Mouse (Mus musculus) MEL (cell line): ENCODE measurements around the gene Hs3st4. TPM values are rescaled to one million over a fixed set of nuclear protein-coding genes. Genes with fewer than 3 reads are reported as not detected.
A peak's percentile ranks its signal among the peaks of the same experiment; 100 is the strongest.

Experiments
- DNase-seq: peaks from one replicate; pipeline ENCODE4 v3.0.0; 2011; ENCODE audit warnings: low read depth, low spot score
- H3K27ac ChIP-seq: 2 replicates; pipeline ENCODE4 v1.5.1; 2012; ENCODE audit warnings: low read depth, mild to moderate bottlenecking, control low read depth, low read length, moderate library complexity; ENCODE audit not compliant: control insufficient read depth
- H3K27me3 ChIP-seq, 2 experiments: fragments of 150-350 bp in 1 of 2; sonication (generic) in 1 of 2; 2 replicates each; pipeline ENCODE4 v1.6.1; 2012; ENCODE audit warnings: low read length in 2 of 2, mild to moderate bottlenecking in 2 of 2, improper control_type of control experiment in 1 of 2, moderate library complexity in 1 of 2; ENCODE audit not compliant: insufficient read depth in 2 of 2, control insufficient read depth in 1 of 2
- H3K36me3 ChIP-seq, 2 experiments: 2 replicates each; pipeline ENCODE4 v1.6.1; 2012 to 2014; ENCODE audit warnings: low read length in 2 of 2, improper control_type of control experiment in 1 of 2, inconsistent platforms in 1 of 2, mild to moderate bottlenecking in 1 of 2; ENCODE audit not compliant: insufficient read depth in 2 of 2, control insufficient read depth in 1 of 2
- H3K4me1 ChIP-seq, 2 experiments: fragments of 150-350 bp in 1 of 2; sonication (generic) in 1 of 2; 2 replicates each; pipeline ENCODE4 v1.6.1; 2012; ENCODE audit warnings: low read length in 2 of 2, improper control_type of control experiment in 1 of 2, mild to moderate bottlenecking in 1 of 2; ENCODE audit not compliant: insufficient read depth in 2 of 2, control insufficient read depth in 1 of 2
- H3K4me3 ChIP-seq, 2 experiments: fragments of 150-350 bp in 1 of 2; sonication (generic) in 1 of 2; 2 replicates each; pipeline ENCODE4 v1.5.1; 2012; ENCODE audit warnings: low read depth in 2 of 2, low read length in 2 of 2, mild to moderate bottlenecking in 2 of 2, moderate library complexity in 2 of 2, control low read depth in 1 of 2, improper control_type of control experiment in 1 of 2; ENCODE audit not compliant: control insufficient read depth in 1 of 2, insufficient read depth in 1 of 2
- H3K79me2 ChIP-seq: 2 replicates; pipeline ENCODE4 v1.6.1; 2012; ENCODE audit warnings: mild to moderate bottlenecking, low read length, moderate library complexity; ENCODE audit not compliant: control insufficient read depth, poor library complexity, insufficient read depth
- H3K9ac ChIP-seq: 2 replicates; pipeline ENCODE4 v1.6.1; 2012; ENCODE audit warnings: low read depth, mild to moderate bottlenecking, control low read depth, low read length, moderate library complexity; ENCODE audit not compliant: control insufficient read depth, poor library complexity, severe bottlenecking
- H3K9me3 ChIP-seq: fragments of 150-350 bp; sonication (generic); replicated peaks from 2 replicates; pipeline ENCODE4 v1.6.1; 2012; ENCODE audit warnings: mild to moderate bottlenecking, low read length, improper control_type of control experiment, moderate library complexity; ENCODE audit not compliant: insufficient read depth
- CHD1 ChIP-seq: IDR thresholded peaks from 2 replicates; pipeline ENCODE4 v1.6.1; 2012; ENCODE audit warnings: low read depth, mild to moderate bottlenecking, inconsistent platforms, low read length, improper control_type of control experiment
- CHD2 ChIP-seq: IDR thresholded peaks from 2 replicates; pipeline ENCODE4 v1.6.1; 2011; ENCODE audit warnings: low read length, improper control_type of control experiment
- CTCF ChIP-seq, 3 experiments: IDR thresholded peaks in 2 of 3; conservative IDR thresholded peaks in 1 of 3; 2 replicates each; pipeline ENCODE4 v1.5.1; 2011 to 2012; ENCODE audit warnings: low read length in 3 of 3, low read depth in 2 of 3, mild to moderate bottlenecking in 2 of 3, improper control_type of control experiment in 1 of 3, inconsistent platforms in 1 of 3, mixed read lengths in 1 of 3, moderate library complexity in 1 of 3; ENCODE audit not compliant: control insufficient read depth in 1 of 3, insufficient read depth in 1 of 3, poor library complexity in 1 of 3, severe bottlenecking in 1 of 3
- E2F4 ChIP-seq: IDR thresholded peaks from 2 replicates; pipeline ENCODE4 v1.6.1; 2011; ENCODE audit warnings: low read depth, low read length, improper control_type of control experiment, borderline replicate concordance
- HCFC1 ChIP-seq: IDR thresholded peaks from 2 replicates; pipeline ENCODE4 v1.6.1; 2012; ENCODE audit warnings: low read depth, mild to moderate bottlenecking, inconsistent platforms, low read length, improper control_type of control experiment, moderate library complexity
- KAT2A ChIP-seq: conservative IDR thresholded peaks from 2 replicates; pipeline ENCODE4 v1.6.1; 2012; ENCODE audit warnings: low read depth, low read length, improper control_type of control experiment, inconsistent platforms
- MAFK ChIP-seq: IDR thresholded peaks from 2 replicates; pipeline ENCODE4 v1.6.1; 2011; ENCODE audit warnings: low read depth, mild to moderate bottlenecking, low read length, improper control_type of control experiment, borderline replicate concordance
- MAX ChIP-seq: IDR thresholded peaks from 2 replicates; pipeline ENCODE4 v1.6.1; 2011; ENCODE audit warnings: low read length, improper control_type of control experiment
- MAZ ChIP-seq: IDR thresholded peaks from 2 replicates; pipeline ENCODE4 v1.6.1; 2012; ENCODE audit warnings: low read depth, mild to moderate bottlenecking, inconsistent platforms, low read length, improper control_type of control experiment
- MEF2A ChIP-seq: IDR thresholded peaks from 2 replicates; pipeline ENCODE4 v1.6.1; 2014; ENCODE audit warnings: low read depth, mild to moderate bottlenecking, inconsistent platforms, low read length, improper control_type of control experiment; ENCODE audit not compliant: poor library complexity, insufficient replicate concordance, severe bottlenecking; ENCODE audit errors: extremely low read depth
- MYC ChIP-seq: IDR thresholded peaks from 2 replicates; pipeline ENCODE4 v1.6.1; 2011; ENCODE audit warnings: low read depth, mild to moderate bottlenecking, low read length, improper control_type of control experiment, moderate library complexity
- NELFE ChIP-seq: IDR thresholded peaks from 2 replicates; pipeline ENCODE4 v1.6.1; 2011; ENCODE audit warnings: low read depth, low read length, improper control_type of control experiment
- TAL1 ChIP-seq: IDR thresholded peaks from 2 replicates; pipeline ENCODE4 v1.6.1; 2012; ENCODE audit warnings: mild to moderate bottlenecking, inconsistent platforms, low read length, moderate library complexity, mixed read lengths
- UBTF ChIP-seq: IDR thresholded peaks from 2 replicates; pipeline ENCODE4 v1.6.1; 2012; ENCODE audit warnings: low read depth, mild to moderate bottlenecking, inconsistent platforms, low read length, improper control_type of control experiment, moderate library complexity, borderline replicate concordance; ENCODE audit not compliant: insufficient read depth
- USF1 ChIP-seq: IDR thresholded peaks from 2 replicates; pipeline ENCODE4 v1.6.1; 2014; ENCODE audit warnings: low read depth, mild to moderate bottlenecking, inconsistent platforms, low read length, improper control_type of control experiment, moderate library complexity
- USF2 ChIP-seq, 2 experiments: IDR thresholded peaks; 2 replicates each; pipeline ENCODE4 v1.6.1; 2011 to 2012; ENCODE audit warnings: improper control_type of control experiment in 2 of 2, low read length in 2 of 2, borderline replicate concordance in 1 of 2, inconsistent platforms in 1 of 2, low read depth in 1 of 2, mild to moderate bottlenecking in 1 of 2; ENCODE audit not compliant: insufficient read depth in 1 of 2
- ZC3H11A ChIP-seq: IDR thresholded peaks from 2 replicates; pipeline ENCODE4 v1.6.1; 2012; ENCODE audit warnings: low read depth, mild to moderate bottlenecking, inconsistent platforms, low read length, improper control_type of control experiment
- ZMIZ1 ChIP-seq: IDR thresholded peaks from 2 replicates; pipeline ENCODE4 v1.6.1; 2012; ENCODE audit warnings: low read depth, mild to moderate bottlenecking, inconsistent platforms, low read length, improper control_type of control experiment, moderate library complexity
- polyA plus RNA-seq, 2 experiments: library from polyadenylated mRNA; stranded (reverse) in 1 of 2; unstranded in 1 of 2; fragments of >175 nt in 1 of 2; fragments of >200 nt in 1 of 2; gene quantifications; 2 replicates each; pipeline versions ENCODE4 v1.2.1 to v1.2.4; 2012; ENCODE audit warnings: low replicate concordance in 2 of 2, low read depth in 1 of 2; ENCODE audit not compliant: insufficient read length in 2 of 2, insufficient read depth in 1 of 2, missing spikeins in 1 of 2
- total RNA-seq: library from RNA; depleted of rRNA; stranded (reverse); fragments of 300-350 nt; gene quantifications from 2 replicates; pipeline ENCODE4 v1.2.3, GENCODE M21; 2012

Gene Hs3st4
- total and polyA plus RNA-seq, 3 experiments = not detected

DNA sequence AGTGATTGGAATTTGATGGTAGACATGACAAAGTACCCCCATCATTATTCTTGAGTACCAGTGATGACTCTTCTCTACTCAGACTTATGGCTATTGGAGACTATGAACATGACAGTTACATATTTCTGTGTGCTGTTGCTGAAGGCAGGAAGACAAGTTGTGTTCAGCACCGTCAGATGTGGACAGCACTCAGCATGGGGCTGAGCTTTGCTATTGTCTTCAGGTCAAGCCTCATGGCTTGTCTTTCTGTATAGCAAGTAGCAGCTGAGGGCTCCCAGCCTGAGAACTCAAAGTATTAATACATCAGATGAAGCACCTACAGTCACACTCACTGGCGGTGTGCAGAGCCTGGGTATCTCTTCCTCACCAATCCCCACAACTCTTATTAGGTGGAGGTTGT lies 49.6 kb downstream of the Hs3st4 start:
- Histone ChIP-seq H3K4me1 (no peaks in the 10 kb centered on the region), H3K27ac (no peak overlapping the region), H3K4me3 (no peak overlapping the region), H3K79me2 (no peaks in the 10 kb centered on the region), H3K9ac (no peak overlapping the region), H3K27me3 (no peaks in the 10 kb centered on the region), H3K36me3 (no peaks in the 10 kb centered on the region), H3K9me3 (no peaks in the 10 kb centered on the region)
- TF ChIP-seq MAZ = no peak
- no peak for TF ChIP-seq MYC
- no peak for TF ChIP-seq USF1
- TF ChIP-seq UBTF = no peak
- TF ChIP-seq ZC3H11A = no peak
- TF ChIP-seq NELFE = no peak
- no peak for TF ChIP-seq KAT2A
- TF ChIP-seq MEF2A = no peak
- TF ChIP-seq CTCF (IDR thresholded peaks at IDR 0.05 in 2 of 3, conservative IDR thresholded peaks at IDR 0.05 in 1 of 3; ENCODE audit: control insufficient read depth in 1 of 3, insufficient read depth in 1 of 3, low read depth in 2 of 3, low read length in 3 of 3, poor library complexity in 1 of 3, severe bottlenecking in 1 of 3) = no peak
- no peak for TF ChIP-seq CHD1
- no peak for TF ChIP-seq MAFK
- TF ChIP-seq USF2 (IDR thresholded peaks at IDR 0.05; ENCODE audit: borderline replicate concordance in 1 of 2, insufficient read depth in 1 of 2, low read depth in 1 of 2, low read length in 2 of 2) = no peak
- TF ChIP-seq MAX = no peak
- TF ChIP-seq TAL1 = no peak
- no peak for TF ChIP-seq E2F4
- TF ChIP-seq CHD2 = no peak
- TF ChIP-seq HCFC1 = no peak
- TF ChIP-seq ZMIZ1 = no peak
- DNase-seq = peak; percentile 1

GRCm38 (mm10) chr7:124033332-124033731 lies 50.7 kb downstream of the Hs3st4 start:
- H3K4me3 ChIP-seq = no peak overlapping the region
- H3K9ac ChIP-seq = no peak overlapping the region
- H3K36me3 ChIP-seq = no peaks in the 10 kb centered on the region
- H3K9me3 ChIP-seq = no peaks in the 10 kb centered on the region
- TF ChIP-seq CTCF (IDR thresholded peaks at IDR 0.05 in 2 of 3, conservative IDR thresholded peaks at IDR 0.05 in 1 of 3; ENCODE audit: control insufficient read depth in 1 of 3, insufficient read depth in 1 of 3, low read depth in 2 of 3, low read length in 3 of 3, poor library complexity in 1 of 3, severe bottlenecking in 1 of 3) = no peak
- TF ChIP-seq USF2 (IDR thresholded peaks at IDR 0.05; ENCODE audit: borderline replicate concordance in 1 of 2, insufficient read depth in 1 of 2, low read depth in 1 of 2, low read length in 2 of 2) = no peak
- TF ChIP-seq MAFK = no peak
- no peaks in the 10 kb centered on the region for H3K4me1 ChIP-seq
- DNase-seq = no peak
- no peaks in the 10 kb centered on the region for H3K79me2 ChIP-seq
- H3K27ac ChIP-seq = no peak overlapping the region
- H3K27me3 ChIP-seq = no peaks in the 10 kb centered on the region
